Mouse (Mus musculus) midbrain, embryonic 10.5 days (tissue): ENCODE results near the gene Amotl1. TPM values are rescaled to one million over a fixed set of nuclear protein-coding genes. Genes with fewer than 3 reads are reported as not detected.

Experiments
- DNase-seq: peaks from one replicate; pipeline ENCODE4 v3.0.0-alpha.2; 2017; ENCODE audit warnings: low spot score
- H3K27ac ChIP-seq: fragments of 300-500 bp; sonication (generic); replicated peaks from 2 replicates; pipeline ENCODE4 v1.5.1; 2016; ENCODE audit warnings: mild to moderate bottlenecking
- H3K27me3 ChIP-seq: fragments of 300-500 bp; sonication (generic); 2 replicates; pipeline ENCODE4 v1.6.1; 2016; ENCODE audit warnings: low read depth, mild to moderate bottlenecking; ENCODE audit not compliant: poor library complexity, severe bottlenecking
- H3K36me3 ChIP-seq: fragments of 300-500 bp; sonication (generic); 2 replicates; pipeline ENCODE4 v1.6.1; 2016; ENCODE audit warnings: mild to moderate bottlenecking, moderate library complexity
- H3K4me1 ChIP-seq: fragments of 300-500 bp; sonication (generic); 2 replicates; pipeline ENCODE4 v1.6.1; 2016
- H3K4me3 ChIP-seq: fragments of 300-500 bp; sonication (generic); 2 replicates; pipeline ENCODE4 v1.5.1; 2016; ENCODE audit warnings: mild to moderate bottlenecking, moderate library complexity
- H3K9me3 ChIP-seq: fragments of 300-500 bp; sonication (generic); replicated peaks from 2 replicates; pipeline ENCODE4 v1.6.1; 2016; ENCODE audit warnings: mild to moderate bottlenecking
- WGBS: fragments of 180-500 bp; shearing (Covaris S2); methylation state at CpG from one replicate; pipeline ENCODE4 v1.1.7; 2016; 5-methylcytosine and 5-hydroxymethylcytosine counted together
- polyA plus RNA-seq: library from polyadenylated mRNA; unstranded; fragments of >200 nt; fragmentation: Nextera tagmentation; extraction: Ambion mirVana; gene quantifications from 2 replicates; pipeline ENCODE4 v1.2.1, GENCODE M21; 2016

Gene Amotl1
- polyA plus RNA-seq, 1 experiment from 2014 or later: 14.7 TPM

DNA sequence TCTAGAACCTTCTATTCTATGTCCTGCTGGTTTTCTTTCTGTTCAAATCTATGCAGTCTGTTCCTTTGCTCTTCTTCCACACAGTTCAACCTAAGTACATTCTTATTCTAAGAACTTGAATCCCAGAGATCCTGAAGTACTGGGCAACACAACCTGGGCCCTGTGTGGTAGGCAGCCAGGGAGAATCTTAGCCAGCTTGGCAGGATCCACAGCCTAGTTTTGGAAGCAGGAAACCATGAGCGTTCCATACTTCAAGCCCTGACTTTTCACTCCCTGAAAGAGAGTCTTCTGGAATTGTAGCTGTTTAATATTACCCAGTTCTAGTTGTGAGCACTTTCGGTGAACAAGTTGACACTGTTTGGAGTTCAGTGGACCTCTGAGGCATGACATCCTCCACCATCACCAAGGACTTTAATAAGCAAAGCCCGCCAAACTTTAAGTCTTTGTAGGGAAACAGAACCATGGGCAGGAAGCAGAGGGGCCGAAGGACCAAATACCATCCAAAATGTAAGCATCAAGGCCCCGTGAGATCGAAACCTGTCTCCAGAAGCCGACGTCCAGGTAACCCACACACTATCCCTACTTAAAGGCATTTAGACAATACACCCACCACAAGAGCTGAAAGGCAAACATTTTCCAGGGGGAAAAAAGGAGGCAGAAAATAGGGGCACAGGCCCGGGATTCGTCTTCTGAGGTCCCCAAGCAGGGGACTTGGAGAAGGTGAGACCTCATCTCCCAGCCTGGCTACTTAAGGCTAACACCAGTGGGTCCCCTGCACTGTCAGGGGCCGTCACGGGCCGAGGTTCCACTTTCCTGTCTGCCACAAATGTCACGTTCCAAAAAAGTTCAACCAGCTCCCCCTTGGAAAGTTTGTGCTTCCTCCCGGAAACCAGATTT, 31.3 kb downstream of the Amotl1 start:
- H3K4me3 ChIP-seq: peak overlapping the region; percentile 85
- 13% methylated on average over 15 of the region's 15 CpGs for WGBS
- peaks cover 12% of the 10 kb centered on the region for H3K27me3 ChIP-seq
- H3K4me1 ChIP-seq: peaks cover 58% of the 10 kb centered on the region
- peak overlapping the region; percentile 95 for H3K27ac ChIP-seq
- peaks cover 3% of the 10 kb centered on the region; the same call in 1 of the 2 replicates for H3K9me3 ChIP-seq
- H3K36me3 ChIP-seq: no peaks in the 10 kb centered on the region
- DNase-seq: no peak

DNA sequence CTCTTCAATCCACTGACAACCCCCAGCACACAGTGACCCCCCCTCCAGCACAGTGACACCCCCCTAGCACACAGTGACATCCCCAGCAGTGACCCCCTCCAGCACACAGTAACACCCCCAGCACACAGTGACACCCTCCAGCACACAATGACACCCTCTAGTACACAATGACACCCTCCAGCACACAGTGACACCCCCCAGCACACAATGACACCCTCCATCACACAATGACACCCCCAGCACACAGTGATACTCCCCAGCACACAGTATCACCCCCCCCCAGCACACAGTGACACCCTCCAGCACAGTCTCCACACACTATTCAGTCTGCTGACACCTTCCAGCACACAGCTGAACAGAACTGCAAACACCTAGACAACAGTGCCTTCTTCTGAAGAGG, 32.3 kb downstream of the Amotl1 start:
- Histone ChIP-seq H3K27me3 (peaks cover 12% of the 10 kb centered on the region), H3K27ac (peak overlapping the region; percentile 95), H3K9me3 (peaks cover 3% of the 10 kb centered on the region; the same call in 1 of the 2 replicates), H3K4me1 (peaks cover 66% of the 10 kb centered on the region), H3K36me3 (peaks cover 5% of the 10 kb centered on the region), H3K4me3 (peak overlapping the region; percentile 85)
- no peak for DNase-seq

DNA sequence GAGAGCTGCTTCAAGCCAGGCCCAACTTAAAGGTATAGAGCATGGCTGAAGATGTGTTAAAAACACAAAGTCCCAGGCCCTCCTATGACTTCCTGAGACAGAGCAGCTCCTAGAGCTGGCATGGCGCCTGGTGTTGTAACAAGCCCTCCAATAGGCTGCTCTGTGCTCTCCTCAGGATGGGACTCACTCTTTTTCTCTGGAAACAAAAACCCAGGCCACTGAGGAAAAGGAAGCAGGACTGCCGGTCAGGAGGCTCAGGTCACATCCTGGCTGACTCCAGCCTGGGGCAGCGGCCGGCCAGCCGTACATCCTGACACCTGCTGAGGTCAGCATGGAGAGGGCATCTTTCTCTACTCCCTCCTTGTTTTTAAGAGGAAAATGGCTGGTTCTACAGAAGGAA, 36.3 kb downstream of the Amotl1 start:
- 72% methylated on average over 5 of the region's 5 CpGs for WGBS
- peaks cover 34% of the 10 kb centered on the region for H3K36me3 ChIP-seq
- DNase-seq: no peak
- no peak overlapping the region for H3K4me3 ChIP-seq
- H3K27me3 ChIP-seq: no peaks in the 10 kb centered on the region
- no peak overlapping the region for H3K27ac ChIP-seq
- H3K9me3 ChIP-seq: no peaks in the 10 kb centered on the region; the same call in 1 of the 2 replicates
- H3K4me1 ChIP-seq: peaks cover 52% of the 10 kb centered on the region

DNA sequence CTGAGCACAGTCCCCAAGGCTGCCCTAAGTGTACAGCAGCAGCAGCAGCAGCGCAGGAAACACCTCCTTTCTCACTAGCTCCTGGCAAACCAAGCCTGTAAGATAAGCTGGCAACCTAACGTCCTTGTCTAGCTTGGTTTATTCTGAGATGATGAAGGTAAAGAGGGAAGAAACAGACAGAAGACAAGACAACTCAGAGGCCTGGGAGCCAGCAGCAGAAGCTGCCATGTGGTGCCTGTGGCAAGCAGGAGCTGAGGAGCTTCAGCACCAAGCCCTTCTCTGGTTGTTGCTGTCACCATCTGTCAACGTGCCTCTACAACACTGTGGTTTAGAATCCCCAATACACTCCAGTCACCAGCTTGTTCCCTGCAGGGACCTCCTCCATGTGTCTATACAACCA, 37.4 kb downstream of the Amotl1 start:
- Histone ChIP-seq H3K27me3 (no peaks in the 10 kb centered on the region), H3K4me1 (peaks cover 42% of the 10 kb centered on the region), H3K4me3 (no peak overlapping the region), H3K27ac (no peak overlapping the region), H3K9me3 (no peaks in the 10 kb centered on the region; the same call in 1 of the 2 replicates), H3K36me3 (peaks cover 42% of the 10 kb centered on the region)
- no peak for DNase-seq
- WGBS: 85% methylated on average over 3 of the region's 3 CpGs

DNA sequence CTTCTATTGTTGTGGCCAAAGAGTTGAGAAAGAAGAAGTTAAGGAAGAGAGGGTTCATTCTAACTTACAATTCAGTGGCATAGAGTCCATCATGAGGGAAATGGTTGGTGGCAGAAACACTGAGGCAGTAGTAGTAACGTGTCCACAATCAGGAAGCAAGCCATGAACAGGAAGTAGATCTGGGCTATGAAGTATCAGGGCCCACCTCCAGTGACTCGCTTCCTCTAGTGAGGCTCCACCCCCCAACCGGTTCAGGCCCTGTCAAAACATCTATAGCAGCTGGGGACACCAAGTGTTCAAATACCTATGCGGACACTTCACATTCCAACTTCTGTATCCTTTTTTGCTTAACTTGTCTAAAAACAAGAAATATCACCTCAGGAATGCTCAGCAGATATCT, 38.9 kb downstream of the Amotl1 start:
- Histone ChIP-seq H3K4me1 (peaks cover 27% of the 10 kb centered on the region), H3K27me3 (no peaks in the 10 kb centered on the region), H3K36me3 (peaks cover 52% of the 10 kb centered on the region), H3K4me3 (no peak overlapping the region), H3K27ac (no peak overlapping the region), H3K9me3 (no peaks in the 10 kb centered on the region; the same call in 1 of the 2 replicates)
- WGBS: 92% methylated on average over 4 of the region's 4 CpGs
- no peak for DNase-seq

DNA sequence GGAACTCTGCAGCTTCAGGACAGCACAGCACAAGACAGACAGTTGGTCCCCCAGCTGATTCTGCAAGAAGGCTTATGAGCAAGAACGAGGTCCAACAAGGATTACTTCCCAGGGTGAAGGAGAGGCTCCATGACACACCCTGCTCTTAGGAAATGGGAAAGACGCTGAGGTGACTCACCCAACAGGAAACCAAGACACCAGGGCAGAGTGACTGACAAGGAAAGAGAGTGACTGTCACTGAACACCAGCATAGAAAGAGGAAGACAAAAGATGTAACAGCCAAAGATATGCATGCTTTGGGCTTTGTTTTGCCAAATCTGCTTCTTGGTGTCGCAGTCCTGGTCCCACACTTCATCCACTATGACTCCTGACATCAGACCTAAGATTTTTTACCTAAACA, 40.5 kb downstream of the Amotl1 start:
- peaks cover 17% of the 10 kb centered on the region for H3K4me1 ChIP-seq
- peaks cover 61% of the 10 kb centered on the region for H3K36me3 ChIP-seq
- no peaks in the 10 kb centered on the region; the same call in 1 of the 2 replicates for H3K9me3 ChIP-seq
- H3K4me3 ChIP-seq: no peak overlapping the region
- H3K27me3 ChIP-seq: no peaks in the 10 kb centered on the region
- DNase-seq: no peak
- 92% methylated on average over 3 of the region's 3 CpGs for WGBS
- H3K27ac ChIP-seq: no peak overlapping the region

DNA sequence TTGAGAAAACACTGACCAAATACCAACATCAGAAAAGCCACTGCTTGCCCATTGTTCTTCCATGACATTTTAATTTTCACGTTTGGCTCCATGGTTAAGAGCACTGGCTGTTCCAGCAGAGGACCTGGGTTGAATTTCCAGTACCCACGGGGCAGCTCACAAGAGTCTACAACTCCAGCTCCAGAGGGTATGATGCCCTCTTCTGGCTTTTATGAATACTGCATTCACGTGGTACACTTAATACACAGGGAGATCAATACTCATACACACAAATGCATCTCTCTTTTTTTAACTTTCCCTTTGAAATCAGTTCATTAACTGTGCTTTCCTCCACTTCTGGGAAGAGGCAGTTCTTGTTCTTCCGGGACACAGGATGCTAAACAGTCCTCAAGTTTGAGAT, 41.4 kb downstream of the Amotl1 start:
- H3K4me3 ChIP-seq: no peak overlapping the region
- WGBS: 88% methylated on average over 4 of the region's 4 CpGs
- H3K27ac ChIP-seq: no peak overlapping the region
- H3K27me3 ChIP-seq: no peaks in the 10 kb centered on the region
- H3K4me1 ChIP-seq: peaks cover 9% of the 10 kb centered on the region
- peaks cover 63% of the 10 kb centered on the region for H3K36me3 ChIP-seq
- H3K9me3 ChIP-seq: no peaks in the 10 kb centered on the region; the same call in 1 of the 2 replicates
- no peak for DNase-seq

DNA sequence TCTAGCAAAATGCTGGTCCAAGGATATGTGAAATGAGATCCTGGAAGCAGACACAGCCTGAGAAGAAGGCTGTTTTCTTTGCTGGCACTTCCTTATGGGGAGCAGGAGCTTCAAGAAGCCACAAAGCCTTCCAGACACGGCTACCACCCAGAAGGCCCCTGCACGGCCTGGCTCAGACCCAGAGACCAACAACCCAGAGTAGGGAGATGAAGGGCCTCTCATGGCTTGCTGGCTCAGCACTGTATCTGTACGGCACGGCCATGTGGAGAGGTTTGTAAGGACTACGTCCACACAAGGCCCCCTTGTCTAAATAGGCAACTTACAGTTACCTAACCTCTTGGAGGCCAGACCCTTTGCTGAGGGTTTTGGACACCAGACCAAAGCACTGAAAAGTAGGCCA, 45.1 kb downstream of the Amotl1 start:
- Histone ChIP-seq H3K9me3 (no peaks in the 10 kb centered on the region), H3K4me1 (no peaks in the 10 kb centered on the region), H3K4me3 (no peak overlapping the region), H3K36me3 (peaks cover 64% of the 10 kb centered on the region), H3K27ac (no peak overlapping the region), H3K27me3 (no peaks in the 10 kb centered on the region)
- WGBS: 96% methylated on average over 5 of the region's 5 CpGs
- no peak for DNase-seq

DNA sequence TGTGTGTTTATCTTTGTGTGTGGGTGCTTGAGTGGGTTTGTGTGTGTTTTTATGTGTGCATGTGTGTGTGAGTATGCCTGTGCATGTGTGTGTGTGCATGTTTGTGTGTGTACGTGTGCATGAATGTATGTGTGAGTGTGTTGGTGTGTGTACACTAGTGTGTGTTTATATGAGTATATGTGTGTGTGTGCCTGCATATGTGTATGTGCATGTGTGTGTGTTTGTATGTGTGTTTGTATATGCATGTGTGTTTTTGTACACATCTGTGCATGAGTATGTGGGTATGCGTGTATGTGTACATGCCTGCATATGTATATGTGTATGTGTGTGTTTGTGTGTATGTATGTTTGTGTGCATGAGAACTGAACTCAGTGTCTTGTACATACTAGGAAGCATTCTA, 46.7 kb downstream of the Amotl1 start:
- Histone ChIP-seq H3K27me3 (no peaks in the 10 kb centered on the region), H3K4me3 (no peak overlapping the region), H3K27ac (no peak overlapping the region), H3K4me1 (no peaks in the 10 kb centered on the region), H3K9me3 (no peaks in the 10 kb centered on the region), H3K36me3 (peaks cover 65% of the 10 kb centered on the region)
- 87% methylated on average over 2 of the region's 2 CpGs for WGBS
- DNase-seq: no peak

DNA sequence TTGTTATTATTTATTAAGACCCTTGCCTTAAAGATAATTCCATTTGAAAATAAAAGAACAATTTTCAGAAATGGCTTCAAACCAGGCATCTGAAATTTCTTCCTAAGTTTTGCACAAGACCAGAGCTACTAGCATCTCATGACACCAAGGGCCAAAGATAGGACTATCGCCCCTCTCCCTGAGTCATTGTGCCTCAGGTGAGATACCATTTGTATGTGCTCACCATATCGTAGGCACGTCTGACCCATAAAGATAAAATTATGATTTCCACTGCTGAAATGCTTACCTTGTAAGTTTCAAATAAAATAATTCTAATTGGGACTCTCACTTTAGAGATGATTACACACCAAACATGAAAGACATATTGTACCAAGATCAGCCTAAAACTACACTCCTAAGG, 47.4 kb downstream of the Amotl1 start:
- H3K27me3 ChIP-seq: no peaks in the 10 kb centered on the region
- H3K27ac ChIP-seq: no peak overlapping the region
- H3K4me1 ChIP-seq: no peaks in the 10 kb centered on the region
- 97% methylated on average over 3 of the region's 3 CpGs for WGBS
- H3K36me3 ChIP-seq: peaks cover 67% of the 10 kb centered on the region
- H3K4me3 ChIP-seq: no peak overlapping the region
- H3K9me3 ChIP-seq: no peaks in the 10 kb centered on the region
- DNase-seq: no peak

DNA sequence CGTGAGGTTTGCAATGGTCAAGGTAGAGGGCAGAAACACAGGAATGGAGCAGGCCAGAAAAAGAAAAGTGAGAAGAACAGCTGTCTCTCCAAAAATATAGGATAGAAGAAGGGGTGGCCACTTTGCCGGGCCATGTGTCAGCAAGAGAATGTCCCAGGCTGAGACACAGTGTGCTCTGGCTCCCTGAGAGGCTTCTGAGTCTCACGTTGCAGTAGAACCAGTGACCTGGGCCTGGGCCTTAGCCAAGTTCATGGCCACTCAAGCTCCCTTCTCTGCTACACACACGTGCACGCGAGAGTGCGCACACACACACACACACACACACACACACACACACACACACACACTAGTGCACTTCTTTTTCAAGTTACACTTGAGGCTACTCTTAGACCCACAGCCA, 48.0 kb downstream of the Amotl1 start:
- Histone ChIP-seq H3K9me3 (no peaks in the 10 kb centered on the region), H3K36me3 (peaks cover 70% of the 10 kb centered on the region), H3K4me1 (no peaks in the 10 kb centered on the region), H3K27ac (no peak overlapping the region), H3K27me3 (no peaks in the 10 kb centered on the region), H3K4me3 (no peak overlapping the region)
- DNase-seq: no peak
- WGBS: 97% methylated on average over 7 of the region's 7 CpGs

DNA sequence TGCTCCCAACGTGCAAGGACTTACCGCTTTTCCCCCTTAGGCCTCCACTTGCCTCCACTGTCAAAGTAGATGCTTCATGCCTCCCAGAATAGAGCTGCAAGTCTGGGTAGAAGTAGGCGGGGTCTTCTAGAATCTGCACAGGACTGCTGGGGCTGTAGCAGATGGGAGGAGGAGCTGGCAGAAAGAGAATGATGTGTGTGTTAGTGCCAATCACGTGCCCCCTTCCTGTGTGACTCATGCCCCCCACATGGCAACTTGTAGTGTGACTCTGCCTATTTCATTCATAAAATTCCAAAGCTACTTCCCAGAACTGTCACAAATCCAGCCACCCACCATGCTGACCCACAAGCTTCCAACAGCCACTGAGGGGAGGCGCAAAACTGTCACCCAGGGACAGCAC, 48.4 kb downstream of the Amotl1 start:
- Histone ChIP-seq H3K9me3 (no peaks in the 10 kb centered on the region), H3K36me3 (peaks cover 72% of the 10 kb centered on the region), H3K4me3 (no peak overlapping the region), H3K27ac (no peak overlapping the region), H3K27me3 (no peaks in the 10 kb centered on the region), H3K4me1 (no peaks in the 10 kb centered on the region)
- 89% methylated on average over 5 of the region's 5 CpGs for WGBS
- DNase-seq: no peak

DNA sequence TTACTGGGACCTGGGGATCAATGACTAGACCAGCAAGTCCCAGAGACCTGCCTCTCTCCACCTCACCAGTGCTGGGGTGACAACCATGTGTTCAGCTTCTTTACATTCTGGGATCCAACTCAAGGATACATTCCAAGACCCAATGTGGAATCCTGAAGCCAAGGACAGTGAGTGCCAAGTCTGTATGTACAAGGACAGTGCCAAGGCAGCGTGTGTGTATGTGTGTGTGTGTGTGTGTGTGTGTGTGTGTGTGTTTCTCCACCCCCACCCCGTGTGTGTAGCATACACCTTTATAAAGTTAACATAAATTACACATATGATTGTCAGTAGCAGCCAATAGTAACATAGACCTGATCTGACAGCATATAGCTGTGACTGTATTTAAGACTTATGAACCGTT, 49.0 kb downstream of the Amotl1 start:
- DNase-seq: no peak
- Histone ChIP-seq H3K4me3 (no peak overlapping the region), H3K9me3 (no peaks in the 10 kb centered on the region), H3K36me3 (peaks cover 72% of the 10 kb centered on the region), H3K27ac (no peak overlapping the region), H3K4me1 (no peaks in the 10 kb centered on the region), H3K27me3 (no peaks in the 10 kb centered on the region)
- WGBS: 92% methylated on average over 3 of the region's 3 CpGs
